Mouse (Mus musculus): ENCODE data around the gene Grasp. TPM values are rescaled to one million over a fixed set of nuclear protein-coding genes. Genes with fewer than 3 reads are reported as not detected.

The Grasp gene
- total and polyA plus RNA-seq, 3 experiments: 2.3 to 6.7 (median 2.4) TPM

DNA sequence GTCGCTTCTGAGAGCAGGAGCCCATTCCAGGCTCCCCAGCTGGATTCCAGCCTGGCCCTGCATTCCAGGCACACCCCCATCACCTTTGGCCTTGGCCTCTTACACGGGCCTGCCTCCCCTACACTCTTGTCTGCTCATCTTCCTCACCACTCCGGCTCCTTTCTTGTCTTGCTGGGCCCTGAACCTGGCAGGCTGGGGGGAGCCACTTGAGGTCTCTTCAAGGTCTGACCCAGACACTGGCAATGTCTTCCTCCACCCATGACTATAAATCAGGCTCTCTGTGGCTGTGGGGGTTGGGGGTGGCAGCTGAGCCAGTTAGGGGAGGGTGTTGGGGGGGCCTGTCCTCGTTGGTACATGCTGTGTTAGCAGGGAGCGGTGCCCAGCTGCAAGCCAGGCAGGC lies 54.6 kb downstream of the Grasp start:
- no peak overlapping the region for H3K4me3 ChIP-seq (replicated peaks in 1 of 3; ENCODE audit: low read depth in 2 of 3, low read length in 2 of 3, poor library complexity in 1 of 3)
- in situ Hi-C loops (cut with MboI; ENCODE audit: low pct_ligation_motif_present, low pct_unique_long_range_greater_than_20kb, low sequenced_read_pairs) (loop anchor here (5.0 kb wide), 1 partner anchor 36 kb away; no protein-coding TSS in a partner anchor), dilution Hi-C loops (cut with MboI; ENCODE audit: extremely low pct_ligation_motif_present, extremely low pct_unique_long_range_greater_than_20kb, low sequenced_read_pairs) (no loop called here)
- no peaks in the 10 kb centered on the region for H3K9me3 ChIP-seq (replicated peaks; ENCODE audit: low read length)
- H3K9ac ChIP-seq (ENCODE audit: insufficient read depth, low read depth): no peak overlapping the region
- DNase-seq (ENCODE audit: extremely low read depth): no peak
- no peak for TF ChIP-seq TCF12 (IDR thresholded peaks at IDR 0.05; ENCODE audit: low read depth, low read length)
- no peak for TF ChIP-seq ZNF384 (IDR thresholded peaks at IDR 0.05; ENCODE audit: low read depth, low read length)
- no peak for TF ChIP-seq USF1 (IDR thresholded peaks at IDR 0.05; ENCODE audit: low read depth, low read length)
- no peak for TF ChIP-seq TBP (conservative IDR thresholded peaks at IDR 0.05; ENCODE audit: low read depth, low read length)
- TF ChIP-seq ETS1 (conservative IDR thresholded peaks at IDR 0.05; ENCODE audit: low read depth, low read length): no peak
- TF ChIP-seq ELF1 (IDR thresholded peaks at IDR 0.05; ENCODE audit: low read depth, low read length): no peak
- TF ChIP-seq SIN3A (IDR thresholded peaks at IDR 0.05; ENCODE audit: low read length): no peak
- TF ChIP-seq MXI1 (IDR thresholded peaks at IDR 0.05; ENCODE audit: low read depth, low read length): no peak
- no peak for TF ChIP-seq PAX5 (IDR thresholded peaks at IDR 0.05; ENCODE audit: low read length)
- no peak for TF ChIP-seq NRF1 (IDR thresholded peaks at IDR 0.05; ENCODE audit: low read depth, low read length)
- TF ChIP-seq USF2 (conservative IDR thresholded peaks at IDR 0.05; ENCODE audit: low read depth, low read length): no peak
- TF ChIP-seq BHLHE40 (IDR thresholded peaks at IDR 0.05; ENCODE audit: low read depth, low read length): no peak
- no peak for TF ChIP-seq CTCF (conservative IDR thresholded peaks at IDR 0.05 in 1 of 2, IDR thresholded peaks at IDR 0.05 in 1 of 2; ENCODE audit: low read depth in 2 of 2, low read length in 2 of 2)
- TF ChIP-seq SMC3 (IDR thresholded peaks at IDR 0.05; ENCODE audit: low read depth, low read length): no peak
- no peak for TF ChIP-seq CHD1 (IDR thresholded peaks at IDR 0.05; ENCODE audit: low read depth, low read length)
- no peak for TF ChIP-seq EP300 (IDR thresholded peaks at IDR 0.05; ENCODE audit: low read length)
- TF ChIP-seq KAT2A (IDR thresholded peaks at IDR 0.05; ENCODE audit: insufficient replicate concordance, low read length): no peak
- no peak for TF ChIP-seq GABPA (IDR thresholded peaks at IDR 0.05; ENCODE audit: insufficient replicate concordance, low read depth, low read length)
- no peak for TF ChIP-seq NELFE (IDR thresholded peaks at IDR 0.05; ENCODE audit: low read depth, low read length)
- no peak overlapping the region for H3K27ac ChIP-seq (ENCODE audit: insufficient read depth, low read depth)
- H3K4me2 ChIP-seq (ENCODE audit: insufficient read depth, low read depth, poor library complexity, severe bottlenecking): no peak overlapping the region
- H3K79me2 ChIP-seq (replicated peaks; ENCODE audit: control insufficient read depth, extremely low read depth, insufficient read depth, poor library complexity, severe bottlenecking): no peaks in the 10 kb centered on the region
- H3K4me1 ChIP-seq (ENCODE audit: control insufficient read depth in 1 of 2, insufficient read depth in 2 of 2): peaks cover 2 to 5% of the 10 kb centered on the region in 2 experiments; a peak in 2 of 4 replicates
- peaks cover 46% of the 10 kb centered on the region for H3K27me3 ChIP-seq (replicated peaks)
- H3K36me3 ChIP-seq (replicated peaks in 1 of 2; ENCODE audit: control insufficient read depth in 1 of 2, insufficient read depth in 1 of 2, low read length in 1 of 2): peaks cover 0 to 5% of the 10 kb centered on the region in 2 experiments

DNA sequence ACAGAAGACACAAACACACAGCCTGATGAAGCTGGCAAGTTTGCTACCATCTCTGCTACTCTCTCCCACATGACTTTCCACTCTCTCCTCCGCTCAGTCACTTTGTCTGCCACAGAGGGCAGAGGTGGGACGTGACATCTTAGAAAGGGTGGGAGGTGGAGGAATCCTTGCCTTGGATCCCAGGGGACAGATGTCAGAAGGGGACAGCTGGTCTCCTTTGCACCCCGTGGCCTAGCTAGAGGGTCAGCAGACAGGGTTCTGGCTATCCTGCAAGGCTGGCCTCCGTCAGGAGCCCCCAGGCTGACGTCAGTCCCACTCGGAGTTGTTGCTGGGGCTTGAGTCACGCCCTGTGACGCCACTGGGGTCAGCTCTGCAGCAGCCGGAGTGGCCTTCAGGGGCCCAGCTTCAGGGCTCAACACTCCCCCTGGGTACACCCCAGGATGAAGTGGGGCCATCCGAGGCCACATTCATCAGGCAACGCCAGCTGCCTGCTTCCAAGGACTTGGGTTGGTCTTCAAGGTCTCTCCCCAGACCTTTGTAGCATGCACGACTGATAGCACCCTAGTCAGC lies 55.5 kb downstream of the Grasp start:
- DNase-seq (ENCODE audit: extremely low read depth): no peak
- no peak overlapping the region for H3K9ac ChIP-seq (ENCODE audit: insufficient read depth, low read depth)
- H3K4me2 ChIP-seq (ENCODE audit: insufficient read depth, low read depth, poor library complexity, severe bottlenecking): no peak overlapping the region
- dilution Hi-C loops (cut with MboI; ENCODE audit: extremely low pct_ligation_motif_present, extremely low pct_unique_long_range_greater_than_20kb, low sequenced_read_pairs): no loop called here
- H3K27me3 ChIP-seq (replicated peaks): peaks cover 46% of the 10 kb centered on the region
- no peaks in the 10 kb centered on the region for H3K36me3 ChIP-seq (replicated peaks in 1 of 2; ENCODE audit: control insufficient read depth in 1 of 2, insufficient read depth in 1 of 2, low read length in 1 of 2)
- no peak overlapping the region for H3K4me3 ChIP-seq (replicated peaks in 1 of 3; ENCODE audit: low read depth in 2 of 3, low read length in 2 of 3, poor library complexity in 1 of 3)
- TF ChIP-seq MXI1 (IDR thresholded peaks at IDR 0.05; ENCODE audit: low read depth, low read length): no peak
- no peak for TF ChIP-seq TCF12 (IDR thresholded peaks at IDR 0.05; ENCODE audit: low read depth, low read length)
- no peak for TF ChIP-seq ZC3H11A (IDR thresholded peaks at IDR 0.05; ENCODE audit: low read depth, low read length)
- H3K27ac ChIP-seq (ENCODE audit: insufficient read depth, low read depth): no peak overlapping the region
- H3K79me2 ChIP-seq (replicated peaks; ENCODE audit: control insufficient read depth, extremely low read depth, insufficient read depth, poor library complexity, severe bottlenecking): 0 out of 2 replicates have a peak, but pooled peaks cover 1% of the 10 kb centered on the region
- H3K4me1 ChIP-seq (ENCODE audit: control insufficient read depth in 1 of 2, insufficient read depth in 2 of 2): peaks cover 2 to 6% of the 10 kb centered on the region in 2 experiments; a peak in 2 of 4 replicates
- in situ Hi-C loops (cut with MboI; ENCODE audit: low pct_ligation_motif_present, low pct_unique_long_range_greater_than_20kb, low sequenced_read_pairs): loop anchor here (5.0 kb wide), 1 partner anchor 37 kb away; no protein-coding TSS in a partner anchor
- H3K9me3 ChIP-seq (replicated peaks; ENCODE audit: low read length): no peaks in the 10 kb centered on the region

Other genes starting within 250 kb of the Grasp start
- not detected in 2 replicates for gene Gm47841, start 176.8 kb upstream of the Grasp start, total RNA-seq (2012; rRNA removed)
- gene Gm47841, start 176.8 kb upstream of the Grasp start, total RNA-seq (2014; rRNA removed): not detected in 2 replicates
- gene Gm47841, start 176.8 kb upstream of the Grasp start, polyA plus RNA-seq (2012; ENCODE audit: insufficient read length, low read depth): not detected in 2 replicates
- gene Fignl2, start 145.6 kb upstream of the Grasp start, total RNA-seq (2012; rRNA removed): not detected in 2 replicates
- not detected in 2 replicates for gene Fignl2, start 145.6 kb upstream of the Grasp start, total RNA-seq (2014; rRNA removed)
- gene Fignl2, start 145.6 kb upstream of the Grasp start, polyA plus RNA-seq (2012; ENCODE audit: insufficient read length, low read depth): not detected in 2 replicates
- not detected in 2 replicates for gene Ankrd33, start 108.4 kb upstream of the Grasp start, total RNA-seq (2012; rRNA removed)
- not detected in 2 replicates for gene Ankrd33, start 108.4 kb upstream of the Grasp start, total RNA-seq (2014; rRNA removed)
- not detected in 2 replicates for gene Ankrd33, start 108.4 kb upstream of the Grasp start, polyA plus RNA-seq (2012; ENCODE audit: insufficient read length, low read depth)
- 2.8 and 5.2 TPM in 2 replicates for gene Acvrl1, start 95.7 kb upstream of the Grasp start, total RNA-seq (2012; rRNA removed)
- gene Acvrl1, start 95.7 kb upstream of the Grasp start, total RNA-seq (2014; rRNA removed): 4.0 and 6.3 TPM in 2 replicates
- 9.5 and 10.3 TPM in 2 replicates for gene Acvrl1, start 95.7 kb upstream of the Grasp start, polyA plus RNA-seq (2012; ENCODE audit: insufficient read length, low read depth)
- gene Acvr1b, start 50.1 kb upstream of the Grasp start, total RNA-seq (2012; rRNA removed): 3.3 and 4.8 TPM in 2 replicates
- gene Acvr1b, start 50.1 kb upstream of the Grasp start, total RNA-seq (2014; rRNA removed): 2.6 and 2.9 TPM in 2 replicates
- 2.7 TPM in 2 replicates for gene Acvr1b, start 50.1 kb upstream of the Grasp start, polyA plus RNA-seq (2012; ENCODE audit: insufficient read length, low read depth)
- 0.42 and 0.89 TPM in 2 replicates for gene Nr4a1, start 30.1 kb downstream of the Grasp start, total RNA-seq (2012; rRNA removed)
- 0.57 and 0.60 TPM in 2 replicates for gene Nr4a1, start 30.1 kb downstream of the Grasp start, total RNA-seq (2014; rRNA removed)
- 1.1 and 1.6 TPM in 2 replicates for gene Nr4a1, start 30.1 kb downstream of the Grasp start, polyA plus RNA-seq (2012; ENCODE audit: insufficient read length, low read depth)
- 56.9 and 58.8 TPM in 2 replicates for gene Atg101, start 60.1 kb downstream of the Grasp start, total RNA-seq (2012; rRNA removed)
- 61.2 and 61.3 TPM in 2 replicates for gene Atg101, start 60.1 kb downstream of the Grasp start, total RNA-seq (2014; rRNA removed)
- 49.1 and 55.9 TPM in 2 replicates for gene Atg101, start 60.1 kb downstream of the Grasp start, polyA plus RNA-seq (2012; ENCODE audit: insufficient read length, low read depth)
- gene 6030408B16Rik, start 69.0 kb downstream of the Grasp start, total RNA-seq (2012; rRNA removed): 0.13 TPM in 1 of 2 replicates, not detected in the other
- gene 6030408B16Rik, start 69.0 kb downstream of the Grasp start, total RNA-seq (2014; rRNA removed): 0.17 and 0.20 TPM in 2 replicates
- gene 6030408B16Rik, start 69.0 kb downstream of the Grasp start, polyA plus RNA-seq (2012; ENCODE audit: insufficient read length, low read depth): not detected in 2 replicates
- gene Krt80, start 146.0 kb downstream of the Grasp start, total RNA-seq (2012; rRNA removed): not detected in 2 replicates
- gene Krt80, start 146.0 kb downstream of the Grasp start, total RNA-seq (2014; rRNA removed): not detected in 2 replicates
- gene Krt80, start 146.0 kb downstream of the Grasp start, polyA plus RNA-seq (2012; ENCODE audit: insufficient read length, low read depth): 0.20 TPM in 1 of 2 replicates, not detected in the other
- 0.55 TPM in 2 replicates for gene Krt7, start 186.9 kb downstream of the Grasp start, total RNA-seq (2012; rRNA removed)
- 0.46 and 0.81 TPM in 2 replicates for gene Krt7, start 186.9 kb downstream of the Grasp start, total RNA-seq (2014; rRNA removed)
- gene Krt7, start 186.9 kb downstream of the Grasp start, polyA plus RNA-seq (2012; ENCODE audit: insufficient read length, low read depth): 2.5 and 4.1 TPM in 2 replicates
- gene Krt87, start 214.6 kb downstream of the Grasp start, total RNA-seq (2012; rRNA removed): 0.08 TPM in 1 of 2 replicates, not detected in the other
- gene Krt87, start 214.6 kb downstream of the Grasp start, total RNA-seq (2014; rRNA removed): not detected in 2 replicates
- 0.11 and 0.16 TPM in 2 replicates for gene Krt87, start 214.6 kb downstream of the Grasp start, polyA plus RNA-seq (2012; ENCODE audit: insufficient read length, low read depth)
- gene Krt88, start 223.6 kb downstream of the Grasp start, total RNA-seq (2012; rRNA removed): not detected in 2 replicates
- gene Krt88, start 223.6 kb downstream of the Grasp start, total RNA-seq (2014; rRNA removed): not detected in 2 replicates
- not detected in 2 replicates for gene Krt88, start 223.6 kb downstream of the Grasp start, polyA plus RNA-seq (2012; ENCODE audit: insufficient read length, low read depth)
- gene Krt81, start 239.6 kb downstream of the Grasp start, total RNA-seq (2012; rRNA removed): not detected in 2 replicates
- gene Krt81, start 239.6 kb downstream of the Grasp start, total RNA-seq (2014; rRNA removed): not detected in 2 replicates
- not detected in 2 replicates for gene Krt81, start 239.6 kb downstream of the Grasp start, polyA plus RNA-seq (2012; ENCODE audit: insufficient read length, low read depth)
- gene Krt86, start 249.3 kb downstream of the Grasp start, total RNA-seq (2012; rRNA removed): not detected in 2 replicates
- not detected in 2 replicates for gene Krt86, start 249.3 kb downstream of the Grasp start, total RNA-seq (2014; rRNA removed)
- gene Krt86, start 249.3 kb downstream of the Grasp start, polyA plus RNA-seq (2012; ENCODE audit: insufficient read length, low read depth): not detected in 2 replicates